Mouse (Mus musculus) fat pad, adult 2 months (tissue): Measurements from ENCODE around the gene Kcnj14.

ENCODE experiments used
- DNase-seq: peaks from one replicate; pipeline ENCODE4 v3.0.0-alpha.2; 2011; ENCODE audit warnings: low read depth, low spot score; ENCODE audit errors: extremely low read depth

The Kcnj14 gene

DNA sequence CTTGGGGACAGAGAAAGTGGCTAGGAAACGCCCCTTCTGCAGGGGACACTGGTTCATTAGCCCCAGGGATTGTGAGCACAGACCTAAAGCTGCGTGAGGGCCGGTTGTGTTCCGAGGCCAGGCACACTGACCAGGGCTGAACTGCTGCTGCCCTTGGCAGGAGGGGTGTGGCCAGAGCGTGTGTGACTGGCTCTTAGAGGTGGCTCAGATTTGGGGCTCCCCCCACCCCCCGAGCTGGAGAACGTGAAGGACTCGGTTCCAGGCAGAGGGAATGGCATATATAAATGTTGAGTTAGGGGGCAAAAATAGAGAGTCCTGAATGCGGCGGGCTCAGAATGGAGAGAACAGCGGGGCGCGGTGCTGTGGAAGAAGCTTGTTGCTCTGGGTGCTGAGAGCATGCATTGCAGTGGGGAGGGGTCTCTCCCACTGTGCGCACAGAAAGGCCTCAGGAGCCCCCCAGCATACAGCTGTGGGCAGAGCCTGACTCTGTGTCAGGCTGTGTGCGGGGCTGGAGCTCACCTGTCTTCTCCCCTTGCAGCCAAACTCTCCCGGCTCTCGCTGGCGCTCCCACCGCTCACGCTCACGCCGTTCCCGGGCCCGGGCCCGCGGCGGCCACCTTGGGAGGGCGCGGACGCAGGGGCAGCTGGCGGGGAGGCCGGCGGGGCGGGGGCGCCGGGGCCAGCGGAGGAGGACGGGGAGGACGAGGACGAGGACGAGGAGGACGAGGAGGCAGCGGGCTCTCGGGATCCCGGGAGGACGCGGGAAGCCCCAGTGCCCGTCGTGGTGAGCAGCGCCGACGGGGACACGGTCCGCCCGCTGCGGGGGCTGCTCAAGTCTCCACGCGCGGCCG lies 26.7 kb downstream of the Kcnj14 start:
- DNase-seq: no peak

GRCm38 (mm10) chr7:45796950-45797349 lies 27.6 kb downstream of the Kcnj14 start:
- no peak for DNase-seq

DNA sequence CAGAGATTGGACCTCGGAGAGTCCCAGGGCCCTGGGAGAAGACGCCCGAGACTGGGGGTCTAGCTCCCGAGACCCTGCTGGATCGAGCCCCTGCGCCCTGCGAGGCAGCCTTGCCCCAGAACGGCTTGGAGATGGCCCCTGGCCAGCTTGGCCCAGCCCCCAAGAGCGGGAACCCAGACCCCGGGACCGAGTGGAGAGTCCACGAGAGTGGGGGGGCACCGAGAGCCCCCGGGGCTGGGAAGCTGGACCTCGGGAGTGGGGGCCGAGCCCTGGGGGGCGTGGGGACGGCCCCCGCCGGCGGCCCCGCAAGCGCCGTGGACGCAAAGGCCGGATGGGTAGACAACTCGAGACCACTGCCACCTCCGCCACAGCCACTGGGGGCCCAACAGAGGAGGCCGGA lies 29.6 kb downstream of the Kcnj14 start:
- no peak for DNase-seq

DNA sequence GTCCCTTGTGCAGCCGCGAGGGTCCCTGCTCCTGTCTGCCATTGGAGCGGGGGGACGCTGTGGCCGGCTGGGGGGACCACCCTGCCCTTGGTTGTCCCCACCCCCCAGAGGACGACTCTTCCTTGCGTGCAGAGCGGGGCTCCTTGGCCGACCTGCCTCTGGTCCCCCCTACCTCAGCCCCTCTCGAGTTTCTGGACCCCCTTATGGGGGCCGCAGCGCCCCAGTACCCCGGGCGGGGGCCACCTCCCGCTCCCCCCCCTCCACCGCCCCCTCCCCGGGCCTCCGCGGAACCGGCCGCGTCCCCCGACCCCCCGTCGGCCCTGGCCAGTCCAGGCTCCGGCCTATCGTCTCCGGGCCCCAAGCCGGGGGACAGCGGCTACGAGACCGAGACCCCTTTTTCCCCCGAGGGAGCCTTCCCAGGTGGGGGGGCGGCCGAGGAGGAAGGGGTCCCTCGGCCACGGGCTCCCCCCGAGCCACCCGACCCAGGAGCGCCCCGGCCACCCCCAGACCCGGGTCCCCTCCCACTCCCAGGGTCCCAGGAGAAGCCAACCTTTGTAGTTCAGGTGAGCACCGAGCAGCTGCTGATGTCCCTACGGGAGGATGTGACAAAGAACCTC lies 30.5 kb downstream of the Kcnj14 start:
- no peak for DNase-seq

DNA sequence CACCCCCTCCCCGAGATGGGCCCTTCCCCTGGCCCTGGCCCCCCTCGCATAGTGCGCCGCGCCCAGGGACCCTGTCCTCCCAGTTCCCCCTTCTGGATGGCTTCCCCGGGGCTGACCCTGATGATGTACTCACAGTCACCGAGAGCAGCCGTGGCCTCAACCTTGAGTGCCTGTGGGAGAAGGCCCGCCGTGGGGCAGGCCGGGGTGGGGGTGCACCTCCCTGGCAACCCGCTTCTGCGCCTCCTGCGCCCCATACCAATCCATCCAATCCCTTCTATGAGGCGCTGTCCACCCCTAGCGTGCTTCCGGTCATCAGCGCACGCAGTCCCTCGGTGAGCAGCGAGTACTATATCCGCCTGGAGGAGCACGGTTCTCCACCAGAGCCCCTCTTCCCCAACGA lies 31.3 kb downstream of the Kcnj14 start:
- no peak for DNase-seq

GRCm38 (mm10) chr7:45791756-45792490 lies 32.7 kb downstream of the Kcnj14 start:
- no peak for DNase-seq

GRCm38 (mm10) chr7:45790721-45791120 lies 33.9 kb downstream of the Kcnj14 start:
- DNase-seq: no peak

DNA sequence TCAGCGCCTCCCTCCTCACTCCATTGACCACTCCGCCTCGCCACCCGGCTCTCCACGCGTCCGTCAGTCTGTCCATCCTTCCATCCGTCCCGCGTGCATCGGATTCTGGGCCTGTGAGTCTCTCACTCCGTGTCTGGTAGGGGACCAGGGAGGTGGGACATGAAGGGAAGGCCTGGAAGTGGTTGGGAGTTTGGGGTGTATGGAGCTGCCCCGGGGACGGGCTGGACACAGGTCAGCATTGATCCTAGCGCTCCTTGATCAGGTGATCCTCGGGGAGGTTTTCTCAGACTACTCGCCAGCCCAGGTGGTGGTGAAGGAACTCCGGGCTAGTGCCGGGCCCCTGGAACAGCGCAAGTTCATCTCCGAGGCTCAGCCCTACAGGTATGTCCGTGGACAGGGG lies 36.9 kb downstream of the Kcnj14 start:
- no peak for DNase-seq

- DNase-seq: no peak
Measured at GRCm38 (mm10) chr7:45786661-45787413, 37.7 kb downstream of the Kcnj14 start.

GRCm38 (mm10) chr7:45786136-45786578 lies 38.4 kb downstream of the Kcnj14 start:
- no peak for DNase-seq

DNA sequence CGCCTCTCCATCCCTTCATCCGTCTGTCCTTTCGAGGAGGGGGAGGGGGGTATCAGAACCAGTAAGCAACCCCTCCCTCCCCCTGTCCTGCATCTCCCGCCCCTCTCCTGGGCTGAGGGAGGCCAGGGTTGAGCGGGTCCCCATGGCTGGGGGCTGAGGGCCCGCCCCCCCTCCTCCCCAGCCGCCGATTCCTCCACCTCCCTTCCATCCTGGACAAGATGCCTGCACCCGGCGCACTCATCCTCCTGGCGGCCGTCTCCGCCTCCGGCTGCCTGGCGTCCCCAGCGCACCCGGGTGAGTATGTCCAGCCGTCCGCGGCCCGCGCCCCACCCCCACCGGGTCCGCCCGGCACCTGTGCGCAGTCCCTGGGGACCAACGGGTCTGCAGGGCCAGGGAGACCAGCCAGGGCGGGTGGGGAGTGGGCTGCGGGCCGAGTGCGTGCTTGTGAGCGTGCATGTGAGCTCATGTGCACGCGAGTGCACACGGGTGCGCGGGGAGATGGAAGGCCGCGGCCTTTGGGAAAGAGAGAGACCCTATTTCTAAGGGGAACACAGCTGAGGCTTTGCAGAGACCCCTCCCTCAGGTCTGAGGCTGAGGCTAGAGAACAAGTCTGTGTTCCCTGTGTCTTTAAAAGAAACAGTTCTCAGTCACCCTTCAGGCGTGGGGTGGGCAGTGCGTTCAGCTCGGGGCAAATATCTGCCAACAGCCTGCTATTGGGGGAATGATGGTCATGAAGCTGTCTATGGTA lies 39.0 kb downstream of the Kcnj14 start:
- no peak for DNase-seq

DNA sequence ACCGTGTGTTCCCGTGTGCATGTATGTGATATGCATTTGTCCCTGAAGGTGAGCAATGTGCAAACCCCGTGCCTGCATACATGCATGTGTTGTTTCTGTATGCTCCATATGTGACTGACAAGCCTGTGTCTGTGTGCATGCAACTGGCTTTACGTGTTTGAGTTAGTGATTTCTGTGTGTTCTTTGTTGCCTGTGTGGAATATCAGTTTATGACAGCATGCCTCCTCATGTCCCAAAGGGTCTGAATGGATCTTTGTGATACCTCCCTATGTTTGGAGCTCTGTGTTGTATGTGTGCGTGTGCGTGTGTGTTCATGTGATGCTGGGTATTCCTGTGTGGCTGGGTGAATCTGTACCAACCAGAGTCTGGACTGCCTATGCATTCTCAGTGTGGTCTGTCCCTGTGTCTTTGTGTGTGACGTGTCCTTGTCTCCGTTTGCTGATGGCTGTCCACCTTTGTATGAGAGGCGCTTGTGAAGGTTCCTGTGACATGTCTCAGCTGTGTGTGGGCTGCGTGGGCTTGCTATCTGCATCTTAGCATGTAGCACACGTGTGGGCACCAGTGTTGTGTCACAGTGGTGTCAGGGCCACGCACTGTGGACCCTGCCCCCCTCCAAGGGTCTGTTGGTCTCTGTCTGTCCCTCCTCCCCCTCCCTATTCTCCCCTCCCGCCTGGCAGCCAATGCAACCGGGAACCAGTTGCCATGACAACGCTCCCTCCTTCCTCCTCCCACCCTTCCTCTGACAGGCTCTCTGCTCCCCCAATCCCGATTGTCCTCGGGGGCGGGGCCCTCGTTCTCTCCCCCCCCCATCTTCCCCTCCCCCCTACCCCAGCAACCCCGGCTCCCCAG lies 39.8 kb downstream of the Kcnj14 start, which contains the start of gene Sult2b1:
TSS of gene Sult2b1 (minus strand) at position 146 of the 849 bp plus-strand sequence.
- no peak for DNase-seq

- DNase-seq: no peak
Measured at GRCm38 (mm10) chr7:45783511-45784091, 41.0 kb downstream of the Kcnj14 start, which contains the start of gene Lmtk3. Gene Lmtk3 (plus strand): TSS chr7:45783738.

DNA sequence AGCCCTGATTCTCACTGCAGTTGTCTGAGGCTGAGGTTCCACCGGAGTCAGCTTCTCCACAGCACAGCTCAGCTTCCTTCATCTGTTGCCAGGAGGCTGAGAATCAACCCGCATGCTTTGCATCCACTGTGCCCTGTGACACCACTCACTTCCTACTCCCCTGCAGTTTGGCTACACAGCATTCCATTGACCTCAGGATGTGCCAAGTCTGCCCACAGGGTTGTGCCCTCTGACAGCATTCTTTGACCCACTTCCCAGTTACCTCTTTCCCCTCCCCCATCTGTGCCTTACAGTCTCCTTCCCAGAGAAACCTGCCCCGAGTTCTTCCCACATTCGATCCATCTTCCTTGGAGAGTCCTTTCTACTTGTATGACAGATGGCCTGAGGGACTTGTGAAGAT lies 42.3 kb downstream of the Kcnj14 start:
- DNase-seq: no peak

- DNase-seq: no peak
Measured at GRCm38 (mm10) chr7:45779081-45779641, 45.4 kb downstream of the Kcnj14 start.

DNA sequence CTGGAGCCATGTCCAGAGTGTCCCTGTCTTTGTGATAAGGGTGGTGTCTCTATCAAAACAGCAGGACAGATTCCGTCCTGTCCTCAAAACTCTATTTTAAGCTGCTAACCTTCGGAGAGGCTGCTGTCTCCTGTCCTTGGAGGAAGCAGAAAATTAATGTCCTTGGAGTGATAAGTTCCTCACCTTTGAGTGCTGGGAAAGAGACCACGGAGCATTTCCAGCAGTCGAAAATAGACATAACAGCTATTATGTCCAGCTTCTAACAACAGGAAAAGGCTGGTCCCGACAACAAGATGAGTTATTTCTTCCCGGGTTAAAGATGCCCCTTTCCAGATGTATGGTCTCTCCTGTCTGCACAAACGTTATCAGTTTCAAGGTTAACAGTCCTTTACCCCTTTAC lies 49.3 kb downstream of the Kcnj14 start:
- no peak for DNase-seq

DNA sequence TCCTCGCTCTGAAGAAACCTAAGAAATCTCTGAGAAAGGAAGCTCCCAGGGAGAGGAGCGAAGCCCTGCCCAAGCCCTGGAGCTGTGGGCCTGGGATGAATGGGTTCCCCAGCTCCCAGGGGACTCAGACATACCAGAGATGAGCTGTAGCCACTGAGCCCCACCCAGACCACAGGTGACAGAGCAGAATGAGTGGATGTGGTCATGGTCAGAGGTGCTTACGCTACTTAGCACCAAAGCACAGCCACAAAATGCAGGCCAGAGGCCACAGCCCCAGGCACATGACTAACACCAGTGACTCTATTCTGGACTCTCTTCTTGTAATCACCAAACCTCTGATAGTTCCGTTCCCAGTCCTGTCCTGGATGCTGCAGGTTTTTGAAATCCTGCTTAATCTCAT lies 53.5 kb downstream of the Kcnj14 start:
- DNase-seq: no peak

DNA sequence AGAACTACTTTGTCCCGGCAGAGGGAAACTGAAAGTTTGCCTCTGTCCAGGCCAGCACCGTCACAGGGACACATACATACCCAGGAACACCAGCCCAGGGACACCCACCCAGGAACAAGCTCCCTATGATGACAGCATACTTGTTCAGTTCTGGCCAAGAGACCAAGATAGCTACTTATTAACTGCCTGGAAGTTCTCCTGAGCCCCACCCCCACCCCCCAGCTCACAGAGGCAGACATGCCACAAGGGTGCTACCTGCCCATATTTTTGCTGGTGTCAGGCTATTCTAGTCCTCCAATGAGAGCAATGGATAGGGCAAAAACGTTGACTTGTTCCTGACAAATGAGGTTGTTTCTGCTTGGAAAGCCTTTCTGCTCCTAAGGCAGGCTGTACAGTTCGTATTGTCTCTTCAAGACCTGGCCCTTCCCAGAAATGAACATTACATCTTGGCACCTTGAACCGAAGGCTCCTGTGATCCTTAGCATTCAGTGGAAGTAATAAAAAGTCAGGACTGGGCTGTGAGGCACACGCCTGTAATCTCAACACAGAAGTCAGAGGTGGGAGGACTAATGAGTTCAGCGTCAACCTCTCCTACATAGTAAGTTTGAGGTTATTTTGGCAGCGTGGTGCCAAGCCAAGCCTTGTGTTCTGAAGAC lies 54.0 kb downstream of the Kcnj14 start:
- DNase-seq: no peak
